Mouse (Mus musculus) forebrain, embryonic 10.5 days (tissue): ENCODE data around the gene Olfr1434. TPM values are rescaled to one million over a fixed set of nuclear protein-coding genes. Genes with fewer than 3 reads are reported as not detected.
"Not testable (repeated sequence)": the region's sequence is repeated elsewhere in the genome, so short reads cannot be mapped to it uniquely, and the experiment has no call there.

Source experiments
- DNase-seq: peaks from one replicate; pipeline ENCODE4 v3.0.0-alpha.2; 2017; ENCODE audit warnings: low spot score; ENCODE audit errors: extremely low spot score
- H3K27ac ChIP-seq: fragments of 300-500 bp; sonication (generic); 2 replicates; pipeline ENCODE4 v1.5.1; 2016; ENCODE audit warnings: mild to moderate bottlenecking
- H3K27me3 ChIP-seq: fragments of 300-500 bp; sonication (generic); 2 replicates; pipeline ENCODE4 v1.6.1; 2016; ENCODE audit warnings: mild to moderate bottlenecking; ENCODE audit not compliant: poor library complexity, severe bottlenecking
- H3K36me3 ChIP-seq: fragments of 300-500 bp; sonication (generic); replicated peaks from 2 replicates; pipeline ENCODE4 v1.6.1; 2016; ENCODE audit warnings: mild to moderate bottlenecking, moderate library complexity
- H3K4me1 ChIP-seq: fragments of 300-500 bp; sonication (generic); 2 replicates; pipeline ENCODE4 v1.6.1; 2016
- H3K4me3 ChIP-seq: fragments of 300-500 bp; sonication (generic); 2 replicates; pipeline ENCODE4 v1.5.1; 2016; ENCODE audit warnings: mild to moderate bottlenecking, moderate library complexity
- H3K9me3 ChIP-seq: fragments of 300-500 bp; sonication (generic); 2 replicates; pipeline ENCODE4 v1.6.1; 2016; ENCODE audit warnings: mild to moderate bottlenecking, moderate library complexity
- WGBS: fragments of 180-500 bp; shearing (Covaris S2); methylation state at CpG from one replicate; pipeline ENCODE4 v1.1.7; 2016; 5-methylcytosine and 5-hydroxymethylcytosine counted together
- polyA plus RNA-seq: library from polyadenylated mRNA; unstranded; fragments of >200 nt; fragmentation: Nextera tagmentation; extraction: Ambion mirVana; gene quantifications from 2 replicates; pipeline ENCODE4 v1.2.1, GENCODE M21; 2016

Gene Olfr1434
- polyA plus RNA-seq: not detected in 2 replicates

DNA sequence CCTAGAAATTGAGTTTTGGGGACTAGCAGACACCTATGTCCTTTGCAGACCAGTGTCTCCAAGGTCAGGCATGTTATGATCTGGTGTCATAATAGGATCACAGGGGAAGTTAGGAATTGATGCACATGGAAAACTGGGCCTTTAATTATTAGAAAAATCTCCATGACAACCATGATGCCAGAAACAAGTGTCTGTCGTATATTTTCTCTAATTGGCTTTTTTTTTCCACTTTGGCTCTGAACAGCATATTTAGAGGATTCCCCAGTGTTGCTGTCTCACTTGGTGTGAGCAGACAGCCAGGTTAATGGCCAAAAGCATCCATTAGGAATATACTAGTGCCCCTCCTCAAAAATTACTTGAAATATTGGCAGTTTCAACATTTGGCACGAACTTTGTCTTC lies at the start of gene Olfr1434:
TSS of gene Olfr1434 (plus strand) at position 301 of the 400 bp plus-strand sequence.
- no peak within 1 kb of the TSS for H3K4me3 ChIP-seq
- no peaks in the 10 kb centered on the region for H3K9me3 ChIP-seq
- no peak within 1 kb of the TSS for H3K27ac ChIP-seq
- no peak for DNase-seq
- no peaks in the 10 kb centered on the region for H3K36me3 ChIP-seq
- no peaks in the 10 kb centered on the region for H3K4me1 ChIP-seq
- 90% methylated on average over 2 of the region's 2 CpGs for WGBS
- H3K27me3 ChIP-seq: no peaks in the 10 kb centered on the region

DNA sequence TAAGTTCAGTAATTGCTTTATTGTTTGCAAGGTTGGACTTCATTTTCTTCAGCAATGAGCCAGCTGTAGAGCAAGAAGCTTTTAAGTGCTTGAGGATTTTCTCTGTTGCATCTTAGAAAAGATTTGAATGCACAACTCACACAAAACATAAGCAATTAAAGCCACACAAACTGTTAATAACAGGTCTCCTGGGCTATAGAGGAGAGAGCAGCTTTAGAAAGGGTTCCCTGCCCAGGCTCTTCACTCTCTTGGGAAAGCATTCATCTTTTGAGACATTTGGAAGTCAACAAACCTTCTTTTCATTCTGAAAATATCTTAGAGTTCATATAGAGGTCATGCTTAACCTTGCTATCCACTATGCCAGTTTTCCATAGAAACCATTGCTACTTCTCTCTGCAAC lies 47.2 kb upstream of the Olfr1434 start, which contains the start of gene Olfr1432:
TSS of gene Olfr1432 (minus strand) at position 101 of the 400 bp plus-strand sequence.
- not testable (repeated sequence) for H3K4me1 ChIP-seq, H3K27ac ChIP-seq, H3K36me3 ChIP-seq, H3K9me3 ChIP-seq, H3K4me3 ChIP-seq, H3K27me3 ChIP-seq, DNase-seq

DNA sequence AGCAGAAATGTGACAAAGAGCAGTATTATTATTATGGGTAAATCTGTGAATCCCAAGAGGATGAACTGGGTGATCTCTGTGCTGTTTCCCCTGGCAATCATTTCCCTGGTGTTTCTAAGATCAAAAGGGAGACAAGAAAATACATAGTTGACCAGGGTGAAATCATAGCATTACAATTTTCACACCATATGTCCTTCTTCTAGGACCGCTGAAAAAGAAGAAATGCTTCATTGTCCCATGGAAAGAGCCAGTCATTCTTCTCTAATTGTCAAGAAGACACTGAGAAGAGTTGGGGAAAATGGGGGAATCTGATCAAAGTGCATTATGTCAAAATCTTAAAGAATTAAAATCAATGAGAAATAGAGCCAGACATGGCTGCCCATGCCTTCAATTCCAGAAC lies 38.1 kb upstream of the Olfr1434 start, which contains the start of gene Olfr262:
TSS of gene Olfr262 (minus strand) at position 101 of the 400 bp plus-strand sequence.
- no peak within 1 kb of the TSS for H3K4me3 ChIP-seq
- DNase-seq: no peak
- no peaks in the 10 kb centered on the region for H3K27me3 ChIP-seq
- 86% methylated on average over 1 of the region's 1 CpGs for WGBS
- H3K36me3 ChIP-seq: no peaks in the 10 kb centered on the region
- H3K4me1 ChIP-seq: no peaks in the 10 kb centered on the region
- H3K27ac ChIP-seq: no peak within 1 kb of the TSS
- no peaks in the 10 kb centered on the region for H3K9me3 ChIP-seq

DNA sequence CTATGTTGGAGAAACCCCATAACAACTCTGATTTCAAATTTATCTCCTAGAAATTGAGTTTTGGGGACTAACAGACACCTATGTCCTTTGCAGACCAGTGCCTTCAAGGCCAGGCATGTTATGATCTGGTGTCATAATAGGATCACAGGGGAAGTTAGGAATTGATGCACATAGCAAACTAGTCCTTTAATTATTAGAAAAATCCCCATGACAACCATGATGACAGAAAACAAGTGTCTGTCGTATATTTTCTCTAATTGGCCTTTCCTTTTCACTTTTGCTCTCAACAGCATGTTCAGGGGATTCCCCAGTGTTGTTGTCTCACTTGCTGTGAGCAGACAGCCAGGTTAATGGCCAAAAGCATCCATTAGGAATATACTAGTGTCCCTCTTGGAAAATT lies 18.9 kb upstream of the Olfr1434 start, which contains the start of gene Olfr235:
TSS of gene Olfr235 (plus strand) at position 301 of the 400 bp plus-strand sequence.
- no peaks in the 10 kb centered on the region for H3K36me3 ChIP-seq
- WGBS: 81% methylated on average over 1 of the region's 1 CpGs

DNA sequence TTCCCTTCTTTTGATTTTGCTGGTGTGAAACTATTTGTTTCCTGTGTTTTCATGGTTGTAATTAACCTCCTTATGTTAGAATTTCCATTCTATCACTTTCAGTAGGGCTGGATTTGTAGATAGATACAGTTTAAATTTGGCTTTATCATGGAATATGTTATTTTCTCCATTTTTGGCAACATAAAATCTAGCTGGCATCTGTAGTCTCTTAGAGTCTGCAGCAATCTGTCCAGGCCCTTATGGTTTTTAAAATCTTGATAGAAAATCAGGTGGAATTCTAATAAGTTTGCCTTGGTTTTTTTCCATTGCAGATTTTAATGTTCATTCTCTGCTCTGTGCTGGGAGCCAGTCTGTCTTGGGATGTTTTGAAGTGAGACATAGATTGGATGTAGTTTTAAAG lies 13.3 kb downstream of the Olfr1434 start:
- Histone ChIP-seq H3K9me3 (no peaks in the 10 kb centered on the region), H3K36me3 (no peaks in the 10 kb centered on the region), H3K27ac (no peak overlapping the region), H3K27me3 (no peaks in the 10 kb centered on the region), H3K4me3 (no peak overlapping the region), H3K4me1 (no peaks in the 10 kb centered on the region)
- DNase-seq: no peak

More for the DNA sequence above, 18.9 kb upstream of the Olfr1434 start, which contains the start of gene Olfr235:
- Histone ChIP-seq H3K27me3 (no peaks in the 10 kb centered on the region), H3K9me3 (no peaks in the 10 kb centered on the region), H3K4me3 (no peak within 1 kb of the TSS), H3K4me1 (no peaks in the 10 kb centered on the region), H3K27ac (no peak within 1 kb of the TSS)
- DNase-seq: no peak

DNA sequence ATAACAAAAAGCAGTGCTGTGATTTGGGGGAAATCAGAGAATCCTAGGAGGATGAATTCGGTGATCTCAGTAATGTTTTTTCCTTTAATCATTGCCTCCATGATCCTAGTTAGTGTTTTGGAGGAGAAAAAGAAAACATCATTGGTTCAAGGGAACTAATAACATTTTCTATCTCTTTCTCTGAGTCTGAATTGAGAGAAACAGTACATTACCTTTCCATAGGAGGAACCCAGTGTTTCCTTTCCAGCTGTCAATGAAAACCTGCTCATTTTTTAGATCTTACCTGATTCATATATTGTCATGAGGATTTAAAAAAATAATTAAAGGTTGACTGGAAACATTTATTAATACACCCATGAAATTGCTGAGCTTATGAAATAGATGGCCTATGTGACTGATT lies 19.4 kb downstream of the Olfr1434 start, which contains the start of gene Olfr1436:
TSS of gene Olfr1436 (minus strand) at position 101 of the 400 bp plus-strand sequence.
- H3K4me1 ChIP-seq, H3K9me3 ChIP-seq, H3K4me3 ChIP-seq, H3K27ac ChIP-seq, H3K27me3 ChIP-seq, DNase-seq, H3K36me3 ChIP-seq: not testable (repeated sequence)
- 76% methylated on average over 1 of the region's 1 CpGs for WGBS

DNA sequence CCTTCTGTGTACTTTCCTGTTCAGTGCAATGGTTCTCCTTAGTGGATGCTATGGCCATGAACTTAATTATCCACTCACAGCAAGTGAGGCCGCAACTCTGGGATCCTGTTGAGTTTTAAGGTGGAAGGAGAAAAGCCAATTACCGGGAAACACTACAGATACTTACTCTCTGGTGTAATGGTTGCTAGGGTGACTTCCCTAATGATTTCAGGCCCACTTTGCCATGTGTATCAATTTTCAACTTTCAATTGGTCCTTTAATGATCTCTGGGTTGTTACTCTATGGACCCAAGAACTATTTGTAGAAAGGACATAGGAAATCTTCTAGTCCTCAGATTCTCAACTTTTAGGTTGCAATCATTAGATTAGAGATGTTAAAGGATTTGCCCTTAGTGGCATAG lies 45.3 kb downstream of the Olfr1434 start, which contains the start of gene Olfr1437:
TSS of gene Olfr1437 (minus strand) at position 101 of the 400 bp plus-strand sequence.
- H3K27me3 ChIP-seq: no peaks in the 10 kb centered on the region
- H3K36me3 ChIP-seq: no peaks in the 10 kb centered on the region
- WGBS: 82% methylated on average over 2 of the region's 2 CpGs
- H3K27ac ChIP-seq: no peak within 1 kb of the TSS
- no peak within 1 kb of the TSS for H3K4me3 ChIP-seq
- H3K9me3 ChIP-seq: no peaks in the 10 kb centered on the region
- DNase-seq: no peak
- H3K4me1 ChIP-seq: no peaks in the 10 kb centered on the region

Other genes starting within 250 kb of the Olfr1434 start
- gene Olfr1423, start 238.5 kb upstream of the Olfr1434 start, polyA plus RNA-seq: 0.04 TPM in 2 replicates
- not detected in 2 replicates for gene Olfr1424, start 217.2 kb upstream of the Olfr1434 start, polyA plus RNA-seq
- gene Olfr1425, start 202.1 kb upstream of the Olfr1434 start, polyA plus RNA-seq: not detected in 2 replicates
- not detected in 2 replicates for gene Olfr1426, start 187.8 kb upstream of the Olfr1434 start, polyA plus RNA-seq
- gene Olfr1427, start 176.5 kb upstream of the Olfr1434 start, polyA plus RNA-seq: not detected in 2 replicates
- gene Olfr1428, start 164.0 kb upstream of the Olfr1434 start, polyA plus RNA-seq: not detected in 2 replicates
- gene Olfr76, start 156.7 kb upstream of the Olfr1434 start, polyA plus RNA-seq: not detected in 2 replicates
- not detected in 2 replicates for gene Olfr1555-ps1, start 109.7 kb upstream of the Olfr1434 start, polyA plus RNA-seq
- not detected in 2 replicates for gene Olfr1431, start 79.2 kb upstream of the Olfr1434 start, polyA plus RNA-seq
- gene Olfr1432, start 47.3 kb upstream of the Olfr1434 start, polyA plus RNA-seq: not detected in 2 replicates
- gene Olfr262, start 38.2 kb upstream of the Olfr1434 start, polyA plus RNA-seq: not detected in 2 replicates
- not detected in 2 replicates for gene Olfr235, start 18.8 kb upstream of the Olfr1434 start, polyA plus RNA-seq
- gene Olfr1436, start 19.3 kb downstream of the Olfr1434 start, polyA plus RNA-seq: not detected in 2 replicates
- gene Olfr1437, start 45.2 kb downstream of the Olfr1434 start, polyA plus RNA-seq: not detected in 2 replicates
- not detected in 2 replicates for gene Olfr1438-ps1, start 56.1 kb downstream of the Olfr1434 start, polyA plus RNA-seq
- gene Olfr1440, start 107.4 kb downstream of the Olfr1434 start, polyA plus RNA-seq: not detected in 2 replicates
- gene Olfr1441, start 137.6 kb downstream of the Olfr1434 start, polyA plus RNA-seq: not detected in 2 replicates
- gene Pfpl, start 148.1 kb downstream of the Olfr1434 start, polyA plus RNA-seq: not detected in 2 replicates
- gene Mpeg1, start 180.9 kb downstream of the Olfr1434 start, polyA plus RNA-seq: 0.11 and 0.17 TPM in 2 replicates
- gene Dtx4, start 221.6 kb downstream of the Olfr1434 start, polyA plus RNA-seq: 31.7 and 34.3 TPM in 2 replicates